11 mouse cellular contexts compared by ENCODE assay signal in the genomic region with DNA sequence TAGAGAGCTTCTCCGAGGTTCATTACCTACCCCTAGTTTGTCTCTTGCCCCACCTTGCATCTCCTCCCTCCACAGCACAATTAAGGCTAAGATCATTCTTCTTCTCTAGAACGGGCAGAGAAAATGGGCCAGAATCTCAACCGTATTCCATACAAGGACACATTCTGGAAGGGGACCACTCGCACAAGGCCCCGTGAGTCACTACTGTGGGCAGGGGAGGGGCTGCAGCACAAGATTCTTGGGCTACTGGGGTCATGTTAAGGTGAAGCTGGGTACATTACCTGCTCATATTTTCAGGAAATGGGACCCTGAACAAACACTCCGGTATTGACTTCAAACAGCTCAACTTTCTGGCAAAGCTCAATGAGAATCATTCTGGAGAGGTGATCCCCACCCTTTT.
"Had no signal": no experiment of that assay in that cellular context is flagged by ENCODE, and none has a peak within 500 bp of the region (broad histone marks: within the 10 kb centered on the region; RNA-seq: fewer than 3 reads in every experiment).

No protein-coding gene starts in this region.

- H3K9me3 ChIP-seq: limb, embryonic 12.5 days; midbrain, embryonic 13.5 days; neural tube, embryonic 15.5 days had no signal

- H3K27ac ChIP-seq: layer of hippocampus, adult 2 months; limb, embryonic 12.5 days; midbrain, embryonic 13.5 days; neural tube, embryonic 15.5 days had no signal

- H3K9ac ChIP-seq: limb, embryonic 12.5 days; midbrain, embryonic 13.5 days; neural tube, embryonic 15.5 days had no signal

- DNase-seq: kidney, adult 18-20 months; kidney, postnatal 10 days; kidney, postnatal 4 days; right cerebral cortex, adult 18-20 months; right cerebral cortex, postnatal 25 days; thymus, postnatal 4 days had no signal

- ATAC-seq: midbrain, embryonic 13.5 days had no signal

- H3K4me3 ChIP-seq: layer of hippocampus, adult 2 months; limb, embryonic 12.5 days; midbrain, embryonic 13.5 days; myocyte; neural tube, embryonic 15.5 days had no signal

- H3K27me3 ChIP-seq: limb, embryonic 12.5 days; midbrain, embryonic 13.5 days; neural tube, embryonic 15.5 days had no signal

- H3K4me2 ChIP-seq: limb, embryonic 12.5 days; midbrain, embryonic 13.5 days; neural tube, embryonic 15.5 days had no signal
